Mouse (Mus musculus): ENCODE measurements around the gene Psmb7. TPM values are rescaled to one million over a fixed set of nuclear protein-coding genes. Genes with fewer than 3 reads are reported as not detected.

Gene Psmb7
- total and polyA plus RNA-seq, 2 experiments from 2014 or later: 218 to 282 TPM

- Histone ChIP-seq H3K36me3 (ENCODE audit: insufficient read depth, low read length) (peaks cover 14% of the 10 kb centered on the region; the same call in 1 of the 2 replicates), H3K9me3 (ENCODE audit: low read length) (no peaks in the 10 kb centered on the region), H3K27me3 (ENCODE audit: insufficient read depth, low read length) (no peaks in the 10 kb centered on the region), H3K9ac (replicated peaks; ENCODE audit: low read length, poor library complexity, severe bottlenecking) (0 out of 2 replicates have a peak overlapping the region, but pooled peaks have one; percentile 19), H3K4me2 (ENCODE audit: low read depth, low read length, poor library complexity, severe bottlenecking) (no peak overlapping the region), H3K4me1 (ENCODE audit: insufficient read depth, low read length) (no peaks in the 10 kb centered on the region), H3K27ac (ENCODE audit: low read depth, low read length) (no peak overlapping the region), H3K4me3 (ENCODE audit: low read depth, low read length) (no peak overlapping the region)
- DNase-seq (ENCODE audit: low spot score): peak; percentile 52
- ATAC-seq (ENCODE audit: low FRiP score): 0 out of 2 replicates have a peak, but pooled peaks have one; percentile 18
- peak; percentile 38 for TF ChIP-seq CTCF (IDR thresholded peaks at IDR 0.05)
- 19% methylated on average over 13 of the region's 13 CpGs for WGBS
Measured at GRCm38 (mm10) chr2:38584514-38585378, 59.1 kb downstream of the Psmb7 start.

- TF ChIP-seq CTCF (IDR thresholded peaks at IDR 0.05): no peak
- ATAC-seq (ENCODE audit: low FRiP score) (no peak), DNase-seq (ENCODE audit: low spot score) (no peak)
- H3K27ac ChIP-seq (ENCODE audit: low read depth, low read length): no peak overlapping the region; the same call in 1 of the 2 replicates
- no peaks in the 10 kb centered on the region for H3K9me3 ChIP-seq (ENCODE audit: low read length)
- no peak overlapping the region for H3K4me2 ChIP-seq (ENCODE audit: low read depth, low read length, poor library complexity, severe bottlenecking)
- H3K27me3 ChIP-seq (ENCODE audit: insufficient read depth, low read length): no peaks in the 10 kb centered on the region
- no peak overlapping the region for H3K9ac ChIP-seq (replicated peaks; ENCODE audit: low read length, poor library complexity, severe bottlenecking)
- peaks cover 4% of the 10 kb centered on the region; the same call in 1 of the 2 replicates for H3K4me1 ChIP-seq (ENCODE audit: insufficient read depth, low read length)
- peaks cover 6% of the 10 kb centered on the region; the same call in 1 of the 2 replicates for H3K36me3 ChIP-seq (ENCODE audit: insufficient read depth, low read length)
- 51% methylated on average over 2 of the region's 2 CpGs for WGBS
- H3K4me3 ChIP-seq (ENCODE audit: low read depth, low read length): no peak overlapping the region
Measured at GRCm38 (mm10) chr2:38583982-38584381, 59.9 kb downstream of the Psmb7 start.

GRCm38 (mm10) chr2:38579528-38579927 is 64.4 kb downstream of the Psmb7 start:
- Histone ChIP-seq H3K36me3 (ENCODE audit: insufficient read depth, low read length) (no peaks in the 10 kb centered on the region), H3K4me1 (ENCODE audit: insufficient read depth, low read length) (peaks cover 4% of the 10 kb centered on the region; the same call in 1 of the 2 replicates), H3K27me3 (ENCODE audit: insufficient read depth, low read length) (no peaks in the 10 kb centered on the region), H3K27ac (ENCODE audit: low read depth, low read length) (no peak overlapping the region), H3K9me3 (ENCODE audit: low read length) (no peaks in the 10 kb centered on the region), H3K9ac (replicated peaks; ENCODE audit: low read length, poor library complexity, severe bottlenecking) (no peak overlapping the region), H3K4me3 (ENCODE audit: low read depth, low read length) (no peak overlapping the region), H3K4me2 (ENCODE audit: low read depth, low read length, poor library complexity, severe bottlenecking) (no peak overlapping the region)
- peak; percentile 14; the same call in 1 of the 2 replicates for ATAC-seq (ENCODE audit: low FRiP score)
- WGBS: 30% methylated on average over 1 of the region's 1 CpGs
- no peak for DNase-seq (ENCODE audit: low spot score)
- TF ChIP-seq CTCF (IDR thresholded peaks at IDR 0.05): no peak

- no peaks in the 10 kb centered on the region for H3K36me3 ChIP-seq (ENCODE audit: insufficient read depth, low read length)
- peak; percentile 24; the same call in 1 of the 2 replicates for ATAC-seq (ENCODE audit: low FRiP score)
- 55% methylated on average over 13 of the region's 13 CpGs for WGBS
- H3K4me2 ChIP-seq (ENCODE audit: low read depth, low read length, poor library complexity, severe bottlenecking): no peak overlapping the region
- H3K4me3 ChIP-seq (ENCODE audit: low read depth, low read length): no peak overlapping the region
- DNase-seq (ENCODE audit: low spot score): peak; percentile 83
- H3K9ac ChIP-seq (replicated peaks; ENCODE audit: low read length, poor library complexity, severe bottlenecking): no peak overlapping the region
- H3K4me1 ChIP-seq (ENCODE audit: insufficient read depth, low read length): peaks cover 4% of the 10 kb centered on the region; the same call in 1 of the 2 replicates
- TF ChIP-seq CTCF (IDR thresholded peaks at IDR 0.05): no peak
- no peaks in the 10 kb centered on the region for H3K27me3 ChIP-seq (ENCODE audit: insufficient read depth, low read length)
- H3K27ac ChIP-seq (ENCODE audit: low read depth, low read length): no peak overlapping the region
- H3K9me3 ChIP-seq (ENCODE audit: low read length): no peaks in the 10 kb centered on the region
Measured at GRCm38 (mm10) chr2:38578602-38579521, 65.0 kb downstream of the Psmb7 start.

GRCm38 (mm10) chr2:38574697-38575096 is 69.2 kb downstream of the Psmb7 start:
- no peak overlapping the region for H3K9ac ChIP-seq (replicated peaks; ENCODE audit: low read length, poor library complexity, severe bottlenecking)
- WGBS: 100% methylated on average over 2 of the region's 2 CpGs
- H3K9me3 ChIP-seq (ENCODE audit: low read length): no peaks in the 10 kb centered on the region
- no peak overlapping the region for H3K4me3 ChIP-seq (ENCODE audit: low read depth, low read length)
- H3K4me2 ChIP-seq (ENCODE audit: low read depth, low read length, poor library complexity, severe bottlenecking): no peak overlapping the region
- H3K27ac ChIP-seq (ENCODE audit: low read depth, low read length): no peak overlapping the region
- DNase-seq (ENCODE audit: low spot score): no peak
- peaks cover 4% of the 10 kb centered on the region; the same call in 1 of the 2 replicates for H3K4me1 ChIP-seq (ENCODE audit: insufficient read depth, low read length)
- no peaks in the 10 kb centered on the region for H3K27me3 ChIP-seq (ENCODE audit: insufficient read depth, low read length)
- H3K36me3 ChIP-seq (ENCODE audit: insufficient read depth, low read length): no peaks in the 10 kb centered on the region; the same call in 1 of the 2 replicates
- no peak for TF ChIP-seq CTCF (IDR thresholded peaks at IDR 0.05)
- ATAC-seq (ENCODE audit: low FRiP score): no peak

All from midbrain, postnatal 0 days (tissue).